Mouse (Mus musculus): ENCODE results near the gene Vmn1r20.
"Not testable (repeated sequence)": the region's sequence is repeated elsewhere in the genome, so short reads cannot be mapped to it uniquely, and the experiment has no call there.

Vmn1r20 gene

GRCm38 (mm10) chr6:57428630-57429029 lies at the start of gene Vmn1r20:
TSS of gene Vmn1r20 (plus strand) at chr6:57428930.
- DNase-seq: no peak

- DNase-seq: no peak
Measured at GRCm38 (mm10) chr6:57395683-57396082, 33.0 kb upstream of the Vmn1r20 start, which contains the start of gene Vmn1r18. TSS of gene Vmn1r18 (minus strand) at chr6:57395783.

- DNase-seq: not testable (repeated sequence)
Measured at GRCm38 (mm10) chr6:57403480-57403879, 25.2 kb upstream of the Vmn1r20 start, which contains the start of gene Vmn1r19. TSS of gene Vmn1r19 (plus strand) at chr6:57403780.

GRCm38 (mm10) chr6:57431196-57431595 lies 2.5 kb downstream of the Vmn1r20 start:
- peak; percentile 13 for DNase-seq

- not testable (repeated sequence) for DNase-seq
Measured at GRCm38 (mm10) chr6:57468161-57468560, 39.4 kb downstream of the Vmn1r20 start.

Data from kidney, adult 9 months (tissue).